Mouse (Mus musculus): Measurements from ENCODE around the gene Eml4.

- TF ChIP-seq MYOD1 (IDR thresholded peaks at IDR 0.05; ENCODE audit: control insufficient read depth in 1 of 3, insufficient read length in 2 of 3, low read depth in 2 of 3) = no peak
- no peak for TF ChIP-seq POLR2A (IDR thresholded peaks at IDR 0.05; ENCODE audit: insufficient read length, low read depth)
- TF ChIP-seq MAX (IDR thresholded peaks at IDR 0.05; ENCODE audit: low read depth) = no peak
- no peak for TF ChIP-seq MYOG (IDR thresholded peaks at IDR 0.05; ENCODE audit: control insufficient read depth in 1 of 3, insufficient read depth in 1 of 3, insufficient read length in 2 of 3, low read depth in 2 of 3)
- no peak for TF ChIP-seq USF1 (IDR thresholded peaks at IDR 0.05; ENCODE audit: low read depth)
- TF ChIP-seq E2F4 (IDR thresholded peaks at IDR 0.05; ENCODE audit: insufficient read depth) = no peak
- no peak for TF ChIP-seq REST (IDR thresholded peaks at IDR 0.05; ENCODE audit: insufficient read depth, insufficient read length)
- TF ChIP-seq CEBPB (IDR thresholded peaks at IDR 0.05; ENCODE audit: insufficient read depth, poor library complexity, severe bottlenecking) = no peak
- no peak for TF ChIP-seq POLR2AphosphoS2 (IDR thresholded peaks at IDR 0.05; ENCODE audit: insufficient read length, low read depth)
- no peak for TF ChIP-seq TCF12 (IDR thresholded peaks at IDR 0.05; ENCODE audit: insufficient read depth, poor library complexity, severe bottlenecking)
- no peak for TF ChIP-seq TCF3 (IDR thresholded peaks at IDR 0.05; ENCODE audit: insufficient read length, low read depth)
These were observed 116.0 kb downstream of the Eml4 start for GRCm38 (mm10) chr17:83466697-83467251.
